Mouse (Mus musculus) C3H10T1/2 (cell line): ENCODE results near the gene Mfap3. TPM values are rescaled to one million over a fixed set of nuclear protein-coding genes. Genes with fewer than 3 reads are reported as not detected.

Source experiments
- polyA plus RNA-seq, 2 experiments: library from polyadenylated mRNA; unstranded; fragments of >200 nt; fragmentation: generic; extraction: Trizol; gene quantifications; one replicate each; pipeline ENCODE4 v1.2.1; 2012; ENCODE audit warnings: missing spikeins in 2 of 2

Mfap3 gene
- polyA plus RNA-seq: 1 to 10 TPM in 1 of 2 experiments, under 1 TPM in 1; 0.60 to 7.4 TPM

GRCm38 (mm10) chr11:57518091-57518750 is at the start of gene Mfap3, which contains the start of gene Fam114a2:
Gene Mfap3, plus strand, starts transcription at chr11:57518664.
Gene Fam114a2, minus strand, starts transcription at chr11:57518617.

Other genes starting within 250 kb of the Mfap3 start
- 10 to 100 TPM in 1 of 2 experiments, 1 to 10 TPM in 1; 6.4 to 38.8 TPM for gene Fam114a2, start within 50 bp of the Mfap3 start, polyA plus RNA-seq
- gene Galnt10, start 126.8 kb downstream of the Mfap3 start, polyA plus RNA-seq: 10 to 100 TPM; 13.9 to 27.3 TPM